Mouse (Mus musculus): ENCODE data around the gene Tmem131.
"Not testable (repeated sequence)": the region's sequence is repeated elsewhere in the genome, so short reads cannot be mapped to it uniquely, and the experiment has no call there.

Tmem131 gene

GRCm38 (mm10) chr1:36920154-36920716 is 23.2 kb downstream of the Tmem131 start:
- in situ Hi-C loops (cut with MboI; ENCODE audit: unreplicated experiment in 2 of 2), result no loop called here

- in situ Hi-C loops (cut with MboI; ENCODE audit: unreplicated experiment in 2 of 2), result loop anchor here in 1 of 2 experiments (5.0 kb wide), 1 partner anchor 132 kb away; no protein-coding TSS in a partner anchor
These were observed 23.7 kb downstream of the Tmem131 start for GRCm38 (mm10) chr1:36919728-36920127.

- in situ Hi-C loops (cut with MboI; ENCODE audit: unreplicated experiment in 2 of 2), result loop anchor here in 1 of 2 experiments (5.0 kb wide), 1 partner anchor 130 kb away; no protein-coding TSS in a partner anchor
These were observed 26.0 kb downstream of the Tmem131 start for GRCm38 (mm10) chr1:36917423-36917822.

GRCm38 (mm10) chr1:36915200-36915580 is 28.3 kb downstream of the Tmem131 start:
- in situ Hi-C loops (cut with MboI; ENCODE audit: unreplicated experiment in 2 of 2), result loop anchor here in 1 of 2 experiments (5.0 kb wide), 1 partner anchor 128 kb away; no protein-coding TSS in a partner anchor

- in situ Hi-C loops (cut with MboI; ENCODE audit: unreplicated experiment in 2 of 2), result loop anchor here in 1 of 2 experiments (5.0 kb wide), 1 partner anchor 127 kb away; no protein-coding TSS in a partner anchor
These were observed 28.8 kb downstream of the Tmem131 start for GRCm38 (mm10) chr1:36914455-36915199.

GRCm38 (mm10) chr1:36913806-36914205 is 29.7 kb downstream of the Tmem131 start:
- in situ Hi-C loops (cut with MboI; ENCODE audit: unreplicated experiment in 2 of 2), result no loop called here

GRCm38 (mm10) chr1:36912239-36912638 is 31.2 kb downstream of the Tmem131 start:
- in situ Hi-C loops (cut with MboI; ENCODE audit: unreplicated experiment in 2 of 2), result no loop called here

GRCm38 (mm10) chr1:36911603-36912002 is 31.9 kb downstream of the Tmem131 start:
- in situ Hi-C loops (cut with MboI; ENCODE audit: unreplicated experiment in 2 of 2), result no loop called here

GRCm38 (mm10) chr1:36910397-36910796 is 33.1 kb downstream of the Tmem131 start:
- in situ Hi-C loops (cut with MboI; ENCODE audit: unreplicated experiment in 2 of 2), result no loop called here

GRCm38 (mm10) chr1:36909965-36910364 is 33.5 kb downstream of the Tmem131 start:
- in situ Hi-C loops (cut with MboI; ENCODE audit: unreplicated experiment in 2 of 2), result loop anchor here in 1 of 2 experiments (5.0 kb wide), 1 partner anchor 342 kb away; no protein-coding TSS in a partner anchor

- in situ Hi-C loops (cut with MboI; ENCODE audit: unreplicated experiment in 2 of 2), result loop anchor here in 1 of 2 experiments (5.0 kb wide), 1 partner anchor 347 kb away; no protein-coding TSS in a partner anchor
These were observed 38.2 kb downstream of the Tmem131 start for GRCm38 (mm10) chr1:36905216-36905615.

GRCm38 (mm10) chr1:36904489-36904888 is 39.0 kb downstream of the Tmem131 start:
- in situ Hi-C loops (cut with MboI; ENCODE audit: unreplicated experiment in 2 of 2), result loop anchor here in 1 of 2 experiments (5.0 kb wide), 1 partner anchor 343 kb away; no protein-coding TSS in a partner anchor

- in situ Hi-C loops (cut with MboI; ENCODE audit: unreplicated experiment in 2 of 2), result loop anchor here in 1 of 2 experiments (5.0 kb wide), 1 partner anchor 343 kb away; no protein-coding TSS in a partner anchor
These were observed 39.4 kb downstream of the Tmem131 start for GRCm38 (mm10) chr1:36904084-36904451.

- in situ Hi-C loops (cut with MboI; ENCODE audit: unreplicated experiment in 2 of 2), result loop anchor here in 1 of 2 experiments (5.0 kb wide), 1 partner anchor 344 kb away; no protein-coding TSS in a partner anchor
These were observed 39.9 kb downstream of the Tmem131 start for GRCm38 (mm10) chr1:36903376-36904083.

- in situ Hi-C loops (cut with MboI; ENCODE audit: unreplicated experiment in 2 of 2), result loop anchor here in 1 of 2 experiments (5.0 kb wide), 1 partner anchor 345 kb away; no protein-coding TSS in a partner anchor
These were observed 40.7 kb downstream of the Tmem131 start for GRCm38 (mm10) chr1:36902533-36903315.

- in situ Hi-C loops (cut with MboI; ENCODE audit: unreplicated experiment in 2 of 2), result loop anchor here in 1 of 2 experiments (5.0 kb wide), 1 partner anchor 348 kb away; no protein-coding TSS in a partner anchor
These were observed 43.8 kb downstream of the Tmem131 start for GRCm38 (mm10) chr1:36899622-36900021.

GRCm38 (mm10) chr1:36896423-36896822 is 47.0 kb downstream of the Tmem131 start:
- in situ Hi-C loops (cut with MboI; ENCODE audit: unreplicated experiment in 2 of 2), result no loop called here

GRCm38 (mm10) chr1:36895452-36895851 is 48.0 kb downstream of the Tmem131 start:
- in situ Hi-C loops (cut with MboI; ENCODE audit: unreplicated experiment in 2 of 2), result no loop called here

- in situ Hi-C loops (cut with MboI; ENCODE audit: unreplicated experiment in 2 of 2), result no loop called here
These were observed 49.3 kb downstream of the Tmem131 start for GRCm38 (mm10) chr1:36894136-36894535.

- in situ Hi-C loops (cut with MboI; ENCODE audit: unreplicated experiment in 2 of 2), result not testable (repeated sequence)
These were observed 49.7 kb downstream of the Tmem131 start for GRCm38 (mm10) chr1:36893720-36894119.

Measured in v-Abl transformed pro-B cells (cell line).